Mouse (Mus musculus): ENCODE results near the gene Ptprn. TPM values are rescaled to one million over a fixed set of nuclear protein-coding genes. Genes with fewer than 3 reads are reported as not detected.
A peak's percentile ranks its signal among the peaks of the same experiment; 100 is the strongest.
"Not testable (repeated sequence)": the region's sequence is repeated elsewhere in the genome, so short reads cannot be mapped to it uniquely, and the experiment has no call there.

The Ptprn gene
- polyA plus RNA-seq, 1 experiment: 10.1 TPM

DNA sequence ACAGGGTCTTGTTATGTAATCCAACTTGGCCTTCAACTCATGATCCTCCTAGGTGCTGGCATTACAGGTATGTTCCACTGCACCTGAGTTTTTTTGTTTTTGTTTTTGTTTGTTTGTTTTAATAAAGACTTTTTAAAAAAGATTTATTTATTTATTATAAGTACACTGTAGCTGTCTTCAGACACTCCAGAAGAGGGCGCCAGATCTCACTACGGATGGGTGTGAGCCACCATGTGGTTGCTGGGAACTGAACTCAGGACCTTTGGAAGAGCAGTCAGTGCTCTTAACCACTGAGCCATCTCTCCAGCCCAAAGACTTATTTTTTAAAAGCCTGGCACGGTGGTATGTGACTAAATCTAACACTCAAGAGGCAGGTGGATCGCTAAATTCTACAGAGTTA is 31.8 kb downstream of the Ptprn start:
- not testable (repeated sequence) for H3K9me3 ChIP-seq (replicated peaks; ENCODE audit: control insufficient read depth, insufficient read depth, low read length, poor library complexity, severe bottlenecking); H3K27ac ChIP-seq (ENCODE audit: insufficient read depth, low read length); H3K36me3 ChIP-seq (ENCODE audit: control insufficient read depth, insufficient read depth, low read length, poor library complexity, severe bottlenecking); H3K4me1 ChIP-seq (ENCODE audit: control insufficient read depth, insufficient read depth, low read length); H3K4me3 ChIP-seq (ENCODE audit: low read depth, low read length); H3K27me3 ChIP-seq (ENCODE audit: control insufficient read depth, insufficient read depth, low read length, poor library complexity, severe bottlenecking); H3K9ac ChIP-seq (ENCODE audit: low read depth, poor library complexity, severe bottlenecking)
- peak; percentile 15 for TF ChIP-seq CTCF (IDR thresholded peaks at IDR 0.05; ENCODE audit: low read depth, low read length)

DNA sequence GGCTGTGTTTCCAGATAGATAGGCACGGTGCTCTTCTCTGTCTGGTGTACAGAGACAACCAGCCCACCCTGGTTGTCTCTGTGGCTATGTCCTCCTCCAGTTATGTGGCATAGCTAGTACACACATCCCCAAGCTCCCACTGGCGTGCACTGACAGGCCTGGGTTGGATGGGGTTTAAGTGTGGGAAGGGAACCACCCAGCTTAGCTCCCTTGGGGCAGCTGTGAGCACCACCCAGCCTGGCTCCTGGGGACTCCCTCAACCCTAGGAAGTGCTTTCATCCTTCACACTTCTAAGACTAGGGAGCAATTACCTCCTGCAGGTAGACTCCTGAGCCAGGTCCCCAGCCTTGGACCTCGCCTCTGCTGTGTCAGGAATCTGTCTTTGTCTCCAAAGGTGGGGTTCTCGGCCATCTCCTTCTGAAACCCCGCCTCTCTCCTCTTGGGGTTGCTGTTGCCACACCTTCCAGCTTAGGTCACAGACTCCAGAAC is 32.6 kb downstream of the Ptprn start, which contains the start of gene A630095N17Rik:
Gene A630095N17Rik, minus strand, starts transcription at position 439 of the 489 bp plus-strand sequence.
- H3K36me3 ChIP-seq (ENCODE audit: control insufficient read depth, insufficient read depth, low read length, poor library complexity, severe bottlenecking): no peaks in the 10 kb centered on the region
- TF ChIP-seq POLR2A (IDR thresholded peaks at IDR 0.05; ENCODE audit: insufficient read depth, low read length) (no peak), EP300 (IDR thresholded peaks at IDR 0.05; ENCODE audit: insufficient read depth, low read depth, low read length) (no peak), CTCF (IDR thresholded peaks at IDR 0.05; ENCODE audit: low read depth, low read length) (no peak)
- peaks cover 10% of the 10 kb centered on the region for H3K4me1 ChIP-seq (ENCODE audit: control insufficient read depth, insufficient read depth, low read length)
- H3K9me3 ChIP-seq (replicated peaks; ENCODE audit: control insufficient read depth, insufficient read depth, low read length, poor library complexity, severe bottlenecking): no peaks in the 10 kb centered on the region
- H3K27me3 ChIP-seq (ENCODE audit: control insufficient read depth, insufficient read depth, low read length, poor library complexity, severe bottlenecking): no peaks in the 10 kb centered on the region
- H3K4me3 ChIP-seq (ENCODE audit: low read depth, low read length): no peak within 1 kb of the TSS
- H3K27ac ChIP-seq (ENCODE audit: insufficient read depth, low read length): no peak within 1 kb of the TSS
- no peak within 1 kb of the TSS for H3K9ac ChIP-seq (ENCODE audit: low read depth, poor library complexity, severe bottlenecking)

DNA sequence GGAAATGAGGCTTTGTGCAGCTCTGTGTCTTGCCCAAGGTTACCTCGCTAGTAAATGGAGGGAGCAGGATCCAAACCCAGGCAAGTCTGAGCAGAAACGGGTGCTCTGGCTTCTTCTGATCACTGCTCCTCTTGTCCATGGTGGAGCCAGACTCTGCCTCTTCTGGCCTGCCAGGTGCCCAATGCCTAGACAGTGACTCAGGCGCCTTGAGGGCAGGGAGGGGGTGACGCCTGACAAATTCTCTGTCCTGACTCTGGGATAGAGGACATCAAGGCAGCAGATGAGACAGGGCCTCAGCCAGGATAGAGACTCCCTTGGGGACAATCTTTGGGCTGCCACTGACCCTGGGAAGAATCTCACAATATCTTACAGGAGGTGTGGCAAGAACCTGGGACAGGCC is 33.1 kb downstream of the Ptprn start:
- Histone ChIP-seq H3K27ac (ENCODE audit: insufficient read depth, low read length) (no peak overlapping the region), H3K36me3 (ENCODE audit: control insufficient read depth, insufficient read depth, low read length, poor library complexity, severe bottlenecking) (no peaks in the 10 kb centered on the region), H3K27me3 (ENCODE audit: control insufficient read depth, insufficient read depth, low read length, poor library complexity, severe bottlenecking) (no peaks in the 10 kb centered on the region), H3K4me3 (ENCODE audit: low read depth, low read length) (no peak overlapping the region), H3K9me3 (replicated peaks; ENCODE audit: control insufficient read depth, insufficient read depth, low read length, poor library complexity, severe bottlenecking) (no peaks in the 10 kb centered on the region), H3K4me1 (ENCODE audit: control insufficient read depth, insufficient read depth, low read length) (peaks cover 10% of the 10 kb centered on the region), H3K9ac (ENCODE audit: low read depth, poor library complexity, severe bottlenecking) (no peak overlapping the region)
- no peak for TF ChIP-seq EP300 (IDR thresholded peaks at IDR 0.05; ENCODE audit: insufficient read depth, low read depth, low read length)
- no peak for TF ChIP-seq CTCF (IDR thresholded peaks at IDR 0.05; ENCODE audit: low read depth, low read length)
- no peak for TF ChIP-seq POLR2A (IDR thresholded peaks at IDR 0.05; ENCODE audit: insufficient read depth, low read length)

DNA sequence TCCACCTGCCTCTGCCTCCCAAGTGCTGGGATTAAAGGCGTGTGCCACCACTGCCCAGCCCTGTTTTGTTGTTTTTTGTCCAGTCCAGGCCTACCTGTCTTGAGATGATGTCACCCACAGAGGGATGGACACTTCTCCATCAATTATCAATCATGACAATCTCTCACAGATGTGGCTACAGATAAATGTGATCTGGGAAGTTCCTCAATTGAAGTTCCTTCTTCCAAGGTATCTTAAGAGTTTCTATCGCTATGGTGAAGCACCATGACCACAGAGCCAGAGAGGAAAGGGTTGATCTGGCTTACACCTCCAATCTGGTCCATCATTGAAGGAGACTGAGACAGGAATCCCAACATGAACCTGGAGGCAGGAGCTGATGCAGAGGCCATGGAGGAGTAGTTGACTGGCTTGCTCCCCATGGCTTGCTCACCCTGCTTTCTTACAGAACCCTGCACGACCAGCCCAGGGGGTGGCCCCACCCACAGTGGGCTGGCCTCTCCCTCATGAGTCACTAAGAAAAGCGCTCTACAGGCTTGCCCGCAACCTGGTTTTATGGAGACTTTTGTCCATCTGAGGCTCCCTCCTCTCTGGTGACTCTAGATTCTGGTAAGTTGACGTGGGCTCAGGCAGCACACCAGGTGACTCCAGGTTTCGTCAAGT is 33.8 kb downstream of the Ptprn start:
- Histone ChIP-seq H3K9me3 (replicated peaks; ENCODE audit: control insufficient read depth, insufficient read depth, low read length, poor library complexity, severe bottlenecking) (no peaks in the 10 kb centered on the region), H3K27ac (ENCODE audit: insufficient read depth, low read length) (no peak overlapping the region), H3K36me3 (ENCODE audit: control insufficient read depth, insufficient read depth, low read length, poor library complexity, severe bottlenecking) (no peaks in the 10 kb centered on the region), H3K27me3 (ENCODE audit: control insufficient read depth, insufficient read depth, low read length, poor library complexity, severe bottlenecking) (no peaks in the 10 kb centered on the region), H3K4me1 (ENCODE audit: control insufficient read depth, insufficient read depth, low read length) (peaks cover 10% of the 10 kb centered on the region), H3K4me3 (ENCODE audit: low read depth, low read length) (no peak overlapping the region), H3K9ac (ENCODE audit: low read depth, poor library complexity, severe bottlenecking) (no peak overlapping the region)
- TF ChIP-seq POLR2A (IDR thresholded peaks at IDR 0.05; ENCODE audit: insufficient read depth, low read length) (no peak), CTCF (IDR thresholded peaks at IDR 0.05; ENCODE audit: low read depth, low read length) (no peak), EP300 (IDR thresholded peaks at IDR 0.05; ENCODE audit: insufficient read depth, low read depth, low read length) (no peak)

DNA sequence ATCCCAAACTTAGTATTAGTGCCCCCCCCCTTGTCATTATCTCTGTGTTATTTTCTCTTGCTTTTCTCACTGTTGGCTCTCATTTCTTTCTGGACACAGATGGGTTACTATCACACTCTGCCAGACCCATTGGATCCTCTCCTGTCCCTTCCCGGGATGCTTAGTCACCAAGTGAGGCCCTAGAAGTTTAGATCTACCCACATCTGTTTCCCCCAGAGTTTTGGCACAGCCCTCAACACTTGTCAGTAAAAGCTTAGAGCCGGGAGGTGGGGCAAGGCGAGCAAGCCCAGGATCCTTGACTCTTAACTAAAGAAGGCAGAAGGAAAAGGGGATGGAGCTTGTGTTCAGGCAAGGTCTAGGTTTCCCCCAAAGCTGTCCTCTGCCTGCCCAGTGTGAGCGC is 35.1 kb downstream of the Ptprn start:
- no peak overlapping the region for H3K27ac ChIP-seq (ENCODE audit: insufficient read depth, low read length)
- no peaks in the 10 kb centered on the region for H3K27me3 ChIP-seq (ENCODE audit: control insufficient read depth, insufficient read depth, low read length, poor library complexity, severe bottlenecking)
- H3K4me1 ChIP-seq (ENCODE audit: control insufficient read depth, insufficient read depth, low read length): peaks cover 11% of the 10 kb centered on the region
- H3K9ac ChIP-seq (ENCODE audit: low read depth, poor library complexity, severe bottlenecking): no peak overlapping the region
- no peaks in the 10 kb centered on the region for H3K9me3 ChIP-seq (replicated peaks; ENCODE audit: control insufficient read depth, insufficient read depth, low read length, poor library complexity, severe bottlenecking)
- no peak overlapping the region for H3K4me3 ChIP-seq (ENCODE audit: low read depth, low read length)
- no peaks in the 10 kb centered on the region for H3K36me3 ChIP-seq (ENCODE audit: control insufficient read depth, insufficient read depth, low read length, poor library complexity, severe bottlenecking)
- TF ChIP-seq EP300 (IDR thresholded peaks at IDR 0.05; ENCODE audit: insufficient read depth, low read depth, low read length) (no peak), CTCF (IDR thresholded peaks at IDR 0.05; ENCODE audit: low read depth, low read length) (no peak), POLR2A (IDR thresholded peaks at IDR 0.05; ENCODE audit: insufficient read depth, low read length) (no peak)

DNA sequence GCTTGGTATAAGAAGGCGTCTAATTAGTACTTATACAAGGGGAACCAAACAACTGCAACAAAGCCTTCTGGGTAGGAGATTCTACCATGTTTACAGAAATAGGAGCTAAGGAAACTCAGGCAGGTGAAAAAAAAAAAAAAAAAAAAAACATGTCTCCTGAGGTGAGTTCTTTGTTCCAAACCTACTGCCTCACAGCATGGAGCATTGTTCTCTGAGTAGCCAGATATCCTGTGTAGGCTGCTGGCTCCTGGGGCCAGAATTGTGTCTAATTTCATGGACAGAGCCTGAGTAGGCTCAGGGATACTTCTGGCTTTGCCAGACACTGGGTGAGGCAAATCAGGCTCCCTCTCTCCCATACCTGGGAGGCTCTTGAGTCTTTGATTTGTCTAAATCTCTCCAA is 36.6 kb downstream of the Ptprn start:
- H3K4me1 ChIP-seq (ENCODE audit: control insufficient read depth, insufficient read depth, low read length): peaks cover 14% of the 10 kb centered on the region
- H3K27ac ChIP-seq (ENCODE audit: insufficient read depth, low read length): peak overlapping the region; percentile 4; the same call in 1 of the 2 replicates
- no peak overlapping the region for H3K4me3 ChIP-seq (ENCODE audit: low read depth, low read length)
- H3K27me3 ChIP-seq (ENCODE audit: control insufficient read depth, insufficient read depth, low read length, poor library complexity, severe bottlenecking): no peaks in the 10 kb centered on the region
- H3K36me3 ChIP-seq (ENCODE audit: control insufficient read depth, insufficient read depth, low read length, poor library complexity, severe bottlenecking): no peaks in the 10 kb centered on the region
- no peak for TF ChIP-seq CTCF (IDR thresholded peaks at IDR 0.05; ENCODE audit: low read depth, low read length)
- TF ChIP-seq EP300 (IDR thresholded peaks at IDR 0.05; ENCODE audit: insufficient read depth, low read depth, low read length): no peak
- TF ChIP-seq POLR2A (IDR thresholded peaks at IDR 0.05; ENCODE audit: insufficient read depth, low read length): no peak
- H3K9me3 ChIP-seq (replicated peaks; ENCODE audit: control insufficient read depth, insufficient read depth, low read length, poor library complexity, severe bottlenecking): no peaks in the 10 kb centered on the region
- H3K9ac ChIP-seq (ENCODE audit: low read depth, poor library complexity, severe bottlenecking): no peak overlapping the region

All from ES-Bruce4 (cell line).